Mouse (Mus musculus): ENCODE data around the gene Ikzf4. TPM values are rescaled to one million over a fixed set of nuclear protein-coding genes. Genes with fewer than 3 reads are reported as not detected.
"Not testable (repeated sequence)": the region's sequence is repeated elsewhere in the genome, so short reads cannot be mapped to it uniquely, and the experiment has no call there.

The Ikzf4 gene
- polyA plus RNA-seq, 1 experiment = 0.05 TPM

DNA sequence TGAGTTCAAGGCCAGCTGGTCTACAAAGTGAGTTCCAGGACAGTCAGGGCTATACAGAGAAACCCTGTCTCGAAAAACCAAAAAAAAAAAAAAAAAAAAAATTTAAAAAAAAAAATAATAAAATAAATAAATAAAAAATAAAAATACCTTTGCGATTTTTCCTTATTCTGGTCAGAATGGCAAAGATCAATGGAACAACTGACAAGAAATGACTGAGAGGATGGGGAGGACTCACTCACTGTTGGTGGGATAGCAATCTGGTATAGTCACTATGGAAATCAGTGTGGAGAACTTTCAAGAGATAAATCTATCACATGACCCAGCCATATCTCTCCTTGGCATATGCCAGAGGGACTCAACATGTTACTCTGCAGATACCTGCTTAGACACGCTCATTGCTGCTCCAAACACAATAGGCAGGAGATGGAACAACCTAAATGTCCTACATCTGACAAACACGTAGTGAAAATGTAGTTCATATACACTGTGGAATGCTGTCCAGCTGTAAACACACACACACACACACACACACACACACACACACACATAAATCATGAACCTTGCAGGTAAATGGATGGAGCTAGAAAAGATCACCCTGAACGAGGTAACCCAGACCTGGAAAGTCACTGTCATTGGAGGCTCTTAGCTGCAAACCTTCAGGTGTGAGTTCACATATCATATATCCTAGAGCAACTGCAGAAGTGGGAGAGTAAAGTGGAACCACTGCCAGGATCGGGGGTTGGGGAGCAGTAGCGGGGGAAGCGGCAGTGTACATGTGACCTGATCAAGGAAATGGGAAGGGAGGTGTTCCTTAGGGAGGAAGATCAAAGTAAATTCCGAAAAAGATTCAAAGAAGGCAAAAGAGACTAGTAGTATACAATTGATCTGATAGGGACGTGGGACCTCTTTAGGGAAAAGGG, 18.1 kb downstream of the Ikzf4 start:
- no peak overlapping the region for H3K4me3 ChIP-seq (ENCODE audit: insufficient read depth, poor library complexity, severe bottlenecking)
- TF ChIP-seq CTCF (IDR thresholded peaks at IDR 0.05; ENCODE audit: control insufficient read depth, insufficient read depth, insufficient read length) (no peak), USF1 (IDR thresholded peaks at IDR 0.05; ENCODE audit: low read depth) (no peak), FOSL1 (IDR thresholded peaks at IDR 0.05; ENCODE audit: insufficient read depth, low read length, poor library complexity, severe bottlenecking) (no peak), MAX (IDR thresholded peaks at IDR 0.05) (no peak), MYOD1 (IDR thresholded peaks at IDR 0.05; ENCODE audit: control insufficient read depth, insufficient read length, low read depth) (no peak), CEBPB (IDR thresholded peaks at IDR 0.05; ENCODE audit: low read depth) (no peak), MYOG (IDR thresholded peaks at IDR 0.05; ENCODE audit: control insufficient read depth, extremely low read depth, insufficient read length) (no peak)

DNA sequence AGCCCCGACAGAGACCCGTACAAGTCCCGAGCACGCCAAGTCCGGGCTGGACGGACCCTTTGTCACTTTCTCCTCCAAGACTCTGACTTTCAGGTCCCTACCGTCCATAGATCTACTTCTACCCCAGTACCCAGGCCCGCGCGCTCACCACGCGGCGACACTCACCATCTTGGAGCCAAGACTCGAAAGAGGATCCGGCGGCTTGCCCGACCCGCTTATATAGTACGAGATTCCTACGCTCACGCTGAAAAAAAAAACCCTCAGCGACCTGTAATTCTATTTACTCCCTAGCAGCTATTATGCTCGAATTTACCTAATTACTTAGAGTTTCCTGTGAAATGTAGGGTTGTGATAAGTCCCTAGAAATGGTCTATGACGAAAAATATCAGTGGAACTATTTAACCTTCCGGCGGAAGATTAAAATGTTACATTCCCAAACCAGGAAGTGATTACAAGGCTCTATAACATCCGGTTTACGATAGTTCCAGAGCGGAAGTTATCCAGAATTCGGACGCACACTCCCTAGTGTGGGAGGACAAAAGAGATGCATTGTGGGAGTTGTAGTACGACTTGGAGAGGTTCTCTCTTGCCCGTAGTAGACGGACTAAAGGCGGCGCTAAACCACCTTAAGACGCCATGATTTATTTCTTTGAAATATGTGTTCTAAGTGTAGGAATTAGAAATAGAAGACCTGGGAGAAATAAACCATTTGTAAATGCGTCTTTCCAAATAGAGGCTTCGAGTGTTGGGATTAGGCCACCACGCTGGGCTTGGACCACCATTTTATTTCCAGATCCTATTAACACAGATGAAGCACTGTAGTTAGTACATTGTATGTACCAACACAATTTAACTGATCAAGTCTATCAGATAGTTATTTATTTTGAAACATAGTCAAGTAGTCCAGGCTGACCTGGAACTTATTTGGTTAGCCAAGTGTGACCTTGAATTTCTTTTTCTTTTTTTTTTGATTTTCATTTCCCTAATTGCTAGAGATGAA, 19.2 kb downstream of the Ikzf4 start, which contains the start of gene Rps26:
Rps26 (minus strand) TSS at position 437 of the 1,000 bp plus-strand sequence.
- TF ChIP-seq MAX (IDR thresholded peaks at IDR 0.05) = peak; percentile 64
- TF ChIP-seq MYOG (IDR thresholded peaks at IDR 0.05; ENCODE audit: control insufficient read depth, extremely low read depth, insufficient read length) = no peak
- TF ChIP-seq MYOD1 (IDR thresholded peaks at IDR 0.05; ENCODE audit: control insufficient read depth, insufficient read length, low read depth) = no peak
- no peak for TF ChIP-seq CEBPB (IDR thresholded peaks at IDR 0.05; ENCODE audit: low read depth)
- no peak for TF ChIP-seq CTCF (IDR thresholded peaks at IDR 0.05; ENCODE audit: control insufficient read depth, insufficient read depth, insufficient read length)
- no peak for TF ChIP-seq FOSL1 (IDR thresholded peaks at IDR 0.05; ENCODE audit: insufficient read depth, low read length, poor library complexity, severe bottlenecking)
- TF ChIP-seq USF1 (IDR thresholded peaks at IDR 0.05; ENCODE audit: low read depth) = no peak
- H3K79me3 ChIP-seq (ENCODE audit: low read depth) = peaks cover 16% of the 10 kb centered on the region
- H3K27me3 ChIP-seq (ENCODE audit: control insufficient read depth, insufficient read depth, insufficient read length) = peaks cover 5% of the 10 kb centered on the region
- peaks cover 24% of the 10 kb centered on the region for H3K36me3 ChIP-seq (ENCODE audit: control insufficient read depth, insufficient read depth)
- peak within 1 kb of the TSS; percentile 98 for H3K4me3 ChIP-seq (ENCODE audit: insufficient read depth, poor library complexity, severe bottlenecking)
- peak within 1 kb of the TSS; percentile 96 for H3ac ChIP-seq (ENCODE audit: control insufficient read depth, insufficient read length, low read depth)
- H3K79me2 ChIP-seq (ENCODE audit: control insufficient read depth, insufficient read depth) = peaks cover 23% of the 10 kb centered on the region

More for the DNA sequence above, 18.1 kb downstream of the Ikzf4 start:
- H3K36me3 ChIP-seq (ENCODE audit: control insufficient read depth, insufficient read depth) = peaks cover 24% of the 10 kb centered on the region
- H3K79me3 ChIP-seq (ENCODE audit: low read depth) = peaks cover 16% of the 10 kb centered on the region
- H3ac ChIP-seq (ENCODE audit: control insufficient read depth, insufficient read length, low read depth) = no peak overlapping the region
- peaks cover 23% of the 10 kb centered on the region for H3K79me2 ChIP-seq (ENCODE audit: control insufficient read depth, insufficient read depth)
- H3K27me3 ChIP-seq (ENCODE audit: control insufficient read depth, insufficient read depth, insufficient read length) = peaks cover 9% of the 10 kb centered on the region

GRCm38 (mm10) chr10:128625287-128625894, 20.4 kb downstream of the Ikzf4 start:
- TF ChIP-seq CEBPB (IDR thresholded peaks at IDR 0.05; ENCODE audit: low read depth) (no peak), CTCF (IDR thresholded peaks at IDR 0.05; ENCODE audit: control insufficient read depth, insufficient read depth, insufficient read length) (no peak), USF1 (IDR thresholded peaks at IDR 0.05; ENCODE audit: low read depth) (no peak), FOSL1 (IDR thresholded peaks at IDR 0.05; ENCODE audit: insufficient read depth, low read length, poor library complexity, severe bottlenecking) (no peak), MYOG (IDR thresholded peaks at IDR 0.05; ENCODE audit: control insufficient read depth, extremely low read depth, insufficient read length) (no peak), MYOD1 (IDR thresholded peaks at IDR 0.05; ENCODE audit: control insufficient read depth, insufficient read length, low read depth) (no peak)
- peaks cover 23% of the 10 kb centered on the region for H3K79me2 ChIP-seq (ENCODE audit: control insufficient read depth, insufficient read depth)
- H3K36me3 ChIP-seq (ENCODE audit: control insufficient read depth, insufficient read depth) = peaks cover 24% of the 10 kb centered on the region
- peaks cover 16% of the 10 kb centered on the region for H3K79me3 ChIP-seq (ENCODE audit: low read depth)
- peaks cover 3% of the 10 kb centered on the region for H3K27me3 ChIP-seq (ENCODE audit: control insufficient read depth, insufficient read depth, insufficient read length)
- peak overlapping the region; percentile 96 for H3ac ChIP-seq (ENCODE audit: control insufficient read depth, insufficient read length, low read depth)
- peak overlapping the region; percentile 98 for H3K4me3 ChIP-seq (ENCODE audit: insufficient read depth, poor library complexity, severe bottlenecking)

DNA sequence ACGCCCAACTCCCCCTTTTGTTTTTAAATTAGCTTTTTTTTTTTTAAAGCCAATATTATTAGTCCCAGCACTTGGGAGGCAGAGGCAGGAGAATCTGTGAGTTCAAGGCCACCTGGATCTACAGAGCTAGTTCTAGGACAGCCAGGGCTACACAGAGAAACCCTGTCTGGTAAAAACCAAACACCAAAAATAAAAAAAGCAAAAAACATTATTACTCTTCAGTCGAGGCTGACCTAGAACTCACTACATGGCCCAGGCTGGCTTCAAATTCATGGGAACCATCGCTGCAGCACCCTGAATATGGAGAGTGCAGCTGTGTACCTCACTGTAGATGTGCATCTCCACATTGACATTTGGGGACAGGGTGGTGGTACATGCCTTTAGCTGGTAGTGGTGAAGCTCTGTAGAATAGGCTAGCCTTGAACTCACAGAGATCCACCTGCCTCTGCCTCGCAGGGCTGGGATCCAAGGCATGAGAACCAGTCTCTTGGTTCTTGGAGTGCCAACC, 22.6 kb downstream of the Ikzf4 start:
- Histone ChIP-seq H3K79me3 (ENCODE audit: low read depth) (peaks cover 16% of the 10 kb centered on the region), H3K36me3 (ENCODE audit: control insufficient read depth, insufficient read depth) (peaks cover 24% of the 10 kb centered on the region), H3K79me2 (ENCODE audit: control insufficient read depth, insufficient read depth) (peaks cover 23% of the 10 kb centered on the region)
- H3K27me3 ChIP-seq (ENCODE audit: control insufficient read depth, insufficient read depth, insufficient read length); H3ac ChIP-seq (ENCODE audit: control insufficient read depth, insufficient read length, low read depth); H3K4me3 ChIP-seq (ENCODE audit: insufficient read depth, poor library complexity, severe bottlenecking): not testable (repeated sequence)

DNA sequence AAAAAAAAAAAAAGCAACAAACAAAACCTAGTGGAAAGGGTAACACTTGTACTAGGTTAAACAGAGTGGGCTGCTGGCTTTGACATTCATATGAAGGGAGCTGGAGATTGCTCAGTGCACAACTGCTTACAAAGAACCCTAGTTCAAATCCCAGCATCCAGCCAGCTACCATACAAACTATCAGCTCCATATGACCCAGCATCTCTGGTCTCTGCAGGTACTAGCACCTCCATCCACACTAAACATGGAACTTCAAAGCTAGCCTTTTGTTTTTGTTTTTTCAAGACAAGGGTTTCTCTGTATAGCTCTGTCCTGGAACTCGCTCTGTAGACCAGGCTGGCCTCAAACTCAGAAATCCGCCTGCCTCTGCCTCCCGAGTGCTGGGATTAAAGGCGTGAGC, 23.1 kb downstream of the Ikzf4 start:
- H3K36me3 ChIP-seq (ENCODE audit: control insufficient read depth, insufficient read depth) = peaks cover 24% of the 10 kb centered on the region
- no peak overlapping the region for H3K4me3 ChIP-seq (ENCODE audit: insufficient read depth, poor library complexity, severe bottlenecking)
- TF ChIP-seq CEBPB (IDR thresholded peaks at IDR 0.05; ENCODE audit: low read depth) = no peak
- no peak for TF ChIP-seq MAX (IDR thresholded peaks at IDR 0.05)
- TF ChIP-seq USF1 (IDR thresholded peaks at IDR 0.05; ENCODE audit: low read depth) = no peak
- no peak for TF ChIP-seq MYOD1 (IDR thresholded peaks at IDR 0.05; ENCODE audit: control insufficient read depth, insufficient read length, low read depth)
- no peak for TF ChIP-seq MYOG (IDR thresholded peaks at IDR 0.05; ENCODE audit: control insufficient read depth, extremely low read depth, insufficient read length)
- no peak for TF ChIP-seq FOSL1 (IDR thresholded peaks at IDR 0.05; ENCODE audit: insufficient read depth, low read length, poor library complexity, severe bottlenecking)
- TF ChIP-seq CTCF (IDR thresholded peaks at IDR 0.05; ENCODE audit: control insufficient read depth, insufficient read depth, insufficient read length) = no peak
- H3K79me3 ChIP-seq (ENCODE audit: low read depth) = peaks cover 16% of the 10 kb centered on the region
- H3K79me2 ChIP-seq (ENCODE audit: control insufficient read depth, insufficient read depth) = peaks cover 23% of the 10 kb centered on the region
- H3ac ChIP-seq (ENCODE audit: control insufficient read depth, insufficient read length, low read depth) = no peak overlapping the region
- no peaks in the 10 kb centered on the region for H3K27me3 ChIP-seq (ENCODE audit: control insufficient read depth, insufficient read depth, insufficient read length)

All from C2C12 (cell line).